Mouse (Mus musculus): ENCODE data around the gene Il12a. TPM values are rescaled to one million over a fixed set of nuclear protein-coding genes. Genes with fewer than 3 reads are reported as not detected.

Il12a gene
- polyA plus RNA-seq, 1 experiment = 0.14 TPM

DNA sequence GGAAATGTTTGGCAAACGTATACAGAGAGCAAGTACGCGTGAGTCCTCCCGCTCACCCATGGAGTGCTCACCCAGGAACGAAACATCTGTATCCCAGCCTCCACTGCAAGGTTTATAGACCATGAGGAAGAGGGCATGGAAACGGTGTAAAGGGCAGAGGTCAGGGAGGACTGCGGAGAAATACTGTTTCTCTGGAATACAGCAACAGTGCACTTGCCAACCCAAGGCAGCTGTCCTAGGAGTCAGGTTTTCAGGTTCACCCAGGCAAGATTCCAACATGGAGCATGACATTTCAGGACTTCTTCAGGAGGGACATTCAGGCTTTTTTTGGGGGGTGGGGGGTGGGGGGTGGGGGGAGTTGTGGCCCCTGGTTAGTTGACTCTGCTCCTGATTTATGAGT, 1.1 kb upstream of the Il12a start:
- no peak overlapping the region for H3K4me3 ChIP-seq (ENCODE audit: insufficient read depth, poor library complexity, severe bottlenecking)
- no peak for TF ChIP-seq USF1 (IDR thresholded peaks at IDR 0.05; ENCODE audit: low read depth)
- no peak for TF ChIP-seq FOSL1 (IDR thresholded peaks at IDR 0.05; ENCODE audit: insufficient read depth, low read length, poor library complexity, severe bottlenecking)
- no peak for TF ChIP-seq CTCF (IDR thresholded peaks at IDR 0.05; ENCODE audit: control insufficient read depth, insufficient read depth, insufficient read length)
- TF ChIP-seq MYOD1 (IDR thresholded peaks at IDR 0.05; ENCODE audit: control insufficient read depth, insufficient read length, low read depth) = no peak
- TF ChIP-seq CEBPB (IDR thresholded peaks at IDR 0.05; ENCODE audit: low read depth) = no peak
- TF ChIP-seq MAX (IDR thresholded peaks at IDR 0.05) = no peak
- no peak for TF ChIP-seq MYOG (IDR thresholded peaks at IDR 0.05; ENCODE audit: control insufficient read depth, extremely low read depth, insufficient read length)
- no peaks in the 10 kb centered on the region for H3K27me3 ChIP-seq (ENCODE audit: control insufficient read depth, insufficient read depth, insufficient read length)
- no peaks in the 10 kb centered on the region for H3K36me3 ChIP-seq (ENCODE audit: control insufficient read depth, insufficient read depth)
- no peaks in the 10 kb centered on the region for H3K79me2 ChIP-seq (ENCODE audit: control insufficient read depth, insufficient read depth)
- no peaks in the 10 kb centered on the region for H3K79me3 ChIP-seq (ENCODE audit: low read depth)
- H3ac ChIP-seq (ENCODE audit: control insufficient read depth, insufficient read length, low read depth) = no peak overlapping the region

DNA sequence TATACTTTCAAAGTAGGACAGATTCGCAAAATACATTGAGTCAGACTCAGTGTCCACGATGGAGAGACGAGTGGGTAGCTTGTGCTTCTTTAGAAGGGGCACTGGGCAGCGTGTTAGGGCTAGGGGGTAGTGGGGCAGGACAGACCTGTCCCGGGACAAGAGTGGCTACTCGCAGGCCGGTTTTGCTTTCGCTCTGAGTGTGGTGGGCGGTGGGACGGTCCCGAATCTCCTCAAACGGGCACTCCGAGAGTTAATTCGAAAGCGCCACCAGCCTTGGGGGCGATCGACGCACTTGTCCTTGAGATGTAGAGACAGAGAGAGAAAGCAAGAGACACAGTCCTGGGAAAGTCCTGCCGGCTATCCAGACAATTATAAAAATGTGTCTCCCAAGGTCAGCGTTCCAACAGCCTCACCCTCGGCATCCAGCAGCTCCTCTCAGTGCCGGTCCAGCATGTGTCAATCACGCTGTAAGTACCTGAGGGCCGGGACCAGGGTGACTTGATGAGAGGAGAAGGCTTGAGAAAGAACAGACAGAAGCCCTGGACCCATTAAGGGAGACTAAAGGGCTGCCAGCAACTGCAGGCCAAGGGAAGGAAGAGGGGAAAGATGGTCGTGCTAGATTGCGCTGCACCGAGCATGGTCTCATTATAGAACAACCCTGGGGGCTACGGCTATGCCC, 795 bp downstream of the Il12a start:
- Histone ChIP-seq H3K79me2 (ENCODE audit: control insufficient read depth, insufficient read depth) (no peaks in the 10 kb centered on the region), H3K36me3 (ENCODE audit: control insufficient read depth, insufficient read depth) (no peaks in the 10 kb centered on the region), H3ac (ENCODE audit: control insufficient read depth, insufficient read length, low read depth) (no peak overlapping the region), H3K4me3 (ENCODE audit: insufficient read depth, poor library complexity, severe bottlenecking) (no peak overlapping the region), H3K27me3 (ENCODE audit: control insufficient read depth, insufficient read depth, insufficient read length) (no peaks in the 10 kb centered on the region), H3K79me3 (ENCODE audit: low read depth) (no peaks in the 10 kb centered on the region)
- TF ChIP-seq USF1 (IDR thresholded peaks at IDR 0.05; ENCODE audit: low read depth) (no peak), MYOG (IDR thresholded peaks at IDR 0.05; ENCODE audit: control insufficient read depth, extremely low read depth, insufficient read length) (no peak), MAX (IDR thresholded peaks at IDR 0.05) (no peak), MYOD1 (IDR thresholded peaks at IDR 0.05; ENCODE audit: control insufficient read depth, insufficient read length, low read depth) (no peak), CTCF (IDR thresholded peaks at IDR 0.05; ENCODE audit: control insufficient read depth, insufficient read depth, insufficient read length) (no peak), CEBPB (IDR thresholded peaks at IDR 0.05; ENCODE audit: low read depth) (no peak), FOSL1 (IDR thresholded peaks at IDR 0.05; ENCODE audit: insufficient read depth, low read length, poor library complexity, severe bottlenecking) (no peak)

DNA sequence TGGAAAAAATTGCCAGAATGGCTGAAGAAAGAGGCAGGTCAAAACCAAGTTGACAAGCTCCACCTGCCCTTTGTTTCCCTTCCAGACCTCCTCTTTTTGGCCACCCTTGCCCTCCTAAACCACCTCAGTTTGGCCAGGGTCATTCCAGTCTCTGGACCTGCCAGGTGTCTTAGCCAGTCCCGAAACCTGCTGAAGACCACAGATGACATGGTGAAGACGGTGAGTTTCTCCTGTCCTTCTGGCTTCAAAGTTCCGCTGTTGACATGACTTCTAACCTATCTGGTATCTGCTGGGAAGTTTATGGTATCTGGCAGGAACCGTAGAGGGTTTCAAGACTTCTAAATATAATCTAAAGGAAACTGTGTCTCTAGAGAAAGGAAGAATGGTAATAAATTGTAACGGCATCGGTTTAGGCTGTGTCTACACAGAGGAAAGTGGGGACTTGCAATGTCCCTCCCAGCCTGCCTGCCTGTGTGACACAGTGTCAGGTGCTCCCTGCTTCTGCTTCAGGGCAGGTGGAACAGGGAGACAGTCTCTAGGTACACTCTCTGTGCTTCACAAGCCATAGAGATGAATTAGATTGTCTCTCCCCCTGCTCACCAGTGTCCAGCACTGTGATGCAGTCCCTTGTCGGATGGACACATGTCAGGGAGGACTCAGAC, 1.6 kb downstream of the Il12a start:
- Histone ChIP-seq H3K4me3 (ENCODE audit: insufficient read depth, poor library complexity, severe bottlenecking) (no peak overlapping the region), H3K79me2 (ENCODE audit: control insufficient read depth, insufficient read depth) (no peaks in the 10 kb centered on the region), H3ac (ENCODE audit: control insufficient read depth, insufficient read length, low read depth) (no peak overlapping the region), H3K79me3 (ENCODE audit: low read depth) (no peaks in the 10 kb centered on the region), H3K27me3 (ENCODE audit: control insufficient read depth, insufficient read depth, insufficient read length) (no peaks in the 10 kb centered on the region), H3K36me3 (ENCODE audit: control insufficient read depth, insufficient read depth) (no peaks in the 10 kb centered on the region)
- no peak for TF ChIP-seq MAX (IDR thresholded peaks at IDR 0.05)
- no peak for TF ChIP-seq MYOD1 (IDR thresholded peaks at IDR 0.05; ENCODE audit: control insufficient read depth, insufficient read length, low read depth)
- no peak for TF ChIP-seq FOSL1 (IDR thresholded peaks at IDR 0.05; ENCODE audit: insufficient read depth, low read length, poor library complexity, severe bottlenecking)
- no peak for TF ChIP-seq CTCF (IDR thresholded peaks at IDR 0.05; ENCODE audit: control insufficient read depth, insufficient read depth, insufficient read length)
- TF ChIP-seq CEBPB (IDR thresholded peaks at IDR 0.05; ENCODE audit: low read depth) = no peak
- TF ChIP-seq MYOG (IDR thresholded peaks at IDR 0.05; ENCODE audit: control insufficient read depth, extremely low read depth, insufficient read length) = no peak

DNA sequence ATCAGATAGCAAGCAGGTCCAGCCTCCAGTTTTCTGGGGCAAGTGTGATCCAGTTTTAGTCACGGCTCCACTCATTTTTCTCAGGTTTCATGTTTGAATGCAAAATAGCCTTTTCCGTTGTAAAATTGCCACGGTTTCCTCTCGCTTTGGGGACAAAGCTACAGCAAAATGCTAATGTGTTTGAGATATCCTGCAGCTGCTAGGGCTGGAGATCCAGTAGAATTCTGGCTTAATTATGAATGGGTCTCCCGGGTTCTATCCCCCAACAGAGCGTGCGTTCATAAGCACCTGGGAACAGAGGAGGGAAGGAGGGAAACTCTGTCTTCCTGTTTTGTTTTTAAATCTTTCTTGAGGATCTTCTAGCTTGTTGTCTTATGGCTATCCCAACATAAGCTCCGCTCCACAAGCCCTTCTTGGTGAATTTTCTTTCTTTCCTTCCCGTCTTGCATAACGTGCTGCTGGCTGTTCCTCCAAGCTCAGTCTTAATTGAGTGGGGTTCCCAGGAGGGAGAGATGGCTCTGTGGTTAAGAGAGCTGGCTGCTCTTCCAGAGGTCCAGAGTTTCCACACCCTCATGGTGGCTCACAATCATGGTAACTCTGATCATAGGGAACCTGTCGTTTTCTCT, 2.3 kb downstream of the Il12a start:
- H3K79me3 ChIP-seq (ENCODE audit: low read depth) = no peaks in the 10 kb centered on the region
- no peaks in the 10 kb centered on the region for H3K27me3 ChIP-seq (ENCODE audit: control insufficient read depth, insufficient read depth, insufficient read length)
- no peak overlapping the region for H3ac ChIP-seq (ENCODE audit: control insufficient read depth, insufficient read length, low read depth)
- H3K79me2 ChIP-seq (ENCODE audit: control insufficient read depth, insufficient read depth) = no peaks in the 10 kb centered on the region
- no peak overlapping the region for H3K4me3 ChIP-seq (ENCODE audit: insufficient read depth, poor library complexity, severe bottlenecking)
- no peaks in the 10 kb centered on the region for H3K36me3 ChIP-seq (ENCODE audit: control insufficient read depth, insufficient read depth)
- TF ChIP-seq MAX (IDR thresholded peaks at IDR 0.05) = no peak
- TF ChIP-seq CTCF (IDR thresholded peaks at IDR 0.05; ENCODE audit: control insufficient read depth, insufficient read depth, insufficient read length) = no peak
- no peak for TF ChIP-seq MYOD1 (IDR thresholded peaks at IDR 0.05; ENCODE audit: control insufficient read depth, insufficient read length, low read depth)
- TF ChIP-seq USF1 (IDR thresholded peaks at IDR 0.05; ENCODE audit: low read depth) = no peak
- TF ChIP-seq MYOG (IDR thresholded peaks at IDR 0.05; ENCODE audit: control insufficient read depth, extremely low read depth, insufficient read length) = no peak
- no peak for TF ChIP-seq FOSL1 (IDR thresholded peaks at IDR 0.05; ENCODE audit: insufficient read depth, low read length, poor library complexity, severe bottlenecking)
- TF ChIP-seq CEBPB (IDR thresholded peaks at IDR 0.05; ENCODE audit: low read depth) = no peak

DNA sequence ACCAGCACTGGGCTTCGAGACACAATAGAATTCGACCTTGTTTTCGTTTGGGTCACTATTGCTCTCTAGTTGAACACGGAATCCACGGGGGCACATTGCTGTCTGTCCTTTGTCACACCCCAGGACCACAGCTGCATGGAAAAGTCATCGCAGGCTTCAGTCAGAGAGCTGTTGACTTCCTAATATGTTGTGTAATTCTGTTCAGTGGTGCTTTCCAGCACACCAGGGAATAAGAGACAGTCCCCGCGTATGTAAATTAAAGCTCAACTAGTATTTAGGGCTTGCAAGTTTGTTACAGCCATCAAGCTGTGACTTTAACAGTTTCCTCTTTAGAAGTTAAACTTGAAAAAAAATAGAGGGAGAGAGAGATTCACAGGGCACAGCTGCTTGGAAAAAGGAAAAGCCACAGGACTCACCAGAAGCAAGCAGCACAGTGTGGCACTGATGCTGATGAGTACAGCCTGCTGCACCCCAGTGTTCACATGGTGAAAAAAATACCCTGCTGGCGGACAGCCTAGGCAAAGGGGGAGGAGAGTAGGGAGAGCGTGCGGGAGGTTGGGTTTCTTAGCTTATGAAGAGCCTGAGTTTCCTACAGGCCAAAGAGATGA, 3.1 kb downstream of the Il12a start:
- Histone ChIP-seq H3K79me3 (ENCODE audit: low read depth) (no peaks in the 10 kb centered on the region), H3K4me3 (ENCODE audit: insufficient read depth, poor library complexity, severe bottlenecking) (no peak overlapping the region), H3K36me3 (ENCODE audit: control insufficient read depth, insufficient read depth) (no peaks in the 10 kb centered on the region), H3K27me3 (ENCODE audit: control insufficient read depth, insufficient read depth, insufficient read length) (no peaks in the 10 kb centered on the region), H3K79me2 (ENCODE audit: control insufficient read depth, insufficient read depth) (no peaks in the 10 kb centered on the region), H3ac (ENCODE audit: control insufficient read depth, insufficient read length, low read depth) (no peak overlapping the region)
- TF ChIP-seq USF1 (IDR thresholded peaks at IDR 0.05; ENCODE audit: low read depth) (no peak), MYOD1 (IDR thresholded peaks at IDR 0.05; ENCODE audit: control insufficient read depth, insufficient read length, low read depth) (no peak), FOSL1 (IDR thresholded peaks at IDR 0.05; ENCODE audit: insufficient read depth, low read length, poor library complexity, severe bottlenecking) (no peak), MAX (IDR thresholded peaks at IDR 0.05) (no peak), CTCF (IDR thresholded peaks at IDR 0.05; ENCODE audit: control insufficient read depth, insufficient read depth, insufficient read length) (no peak), CEBPB (IDR thresholded peaks at IDR 0.05; ENCODE audit: low read depth) (no peak), MYOG (IDR thresholded peaks at IDR 0.05; ENCODE audit: control insufficient read depth, extremely low read depth, insufficient read length) (no peak)

Measured in C2C12 (cell line).